Mouse (Mus musculus): ENCODE measurements around the gene Acot7.

DNA sequence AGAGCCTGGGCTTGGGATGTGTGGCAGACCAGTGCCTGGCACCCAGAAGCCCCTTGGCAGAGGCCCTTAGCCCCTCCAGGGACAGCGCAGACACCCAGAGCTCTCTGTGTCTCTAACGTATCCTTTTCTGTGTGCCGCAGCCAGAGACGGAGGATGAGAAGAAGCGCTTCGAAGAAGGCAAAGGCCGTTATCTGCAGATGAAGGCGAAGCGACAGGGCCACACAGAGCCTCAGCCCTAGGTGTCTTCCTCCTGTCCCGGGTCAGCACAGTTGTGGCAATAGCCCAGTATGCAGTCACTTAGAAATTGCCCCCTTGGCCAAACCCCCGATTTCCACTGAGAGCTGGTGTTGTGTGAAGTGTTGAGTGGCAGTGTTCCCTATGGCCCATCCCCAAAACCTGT lies 93.4 kb downstream of the Acot7 start:
- TF ChIP-seq POLR2A (IDR thresholded peaks at IDR 0.05; ENCODE audit: borderline replicate concordance, extremely low read depth, low read depth, low read length) (no peak), CTCF (IDR thresholded peaks at IDR 0.05; ENCODE audit: insufficient read depth, low read length) (no peak)

Data from lung, adult 2 months (tissue).